Mouse (Mus musculus) small intestine, adult 2 months (tissue): ENCODE data around the gene Dnm1.

ENCODE experiments used
- CTCF ChIP-seq: fragments of 200-500 bp; IDR thresholded peaks from 2 replicates; pipeline ENCODE4 v1.5.1; 2012; ENCODE audit warnings: low read depth, mild to moderate bottlenecking, control low read depth, inconsistent platforms, low read length, moderate library complexity, mixed read lengths; ENCODE audit not compliant: insufficient replicate concordance, insufficient read length; ENCODE audit errors: extremely low read depth
- POLR2A ChIP-seq: fragments of 200-500 bp; IDR thresholded peaks from 2 replicates; pipeline ENCODE4 v1.6.1; 2012; ENCODE audit warnings: low read depth, mild to moderate bottlenecking, control low read depth, inconsistent platforms, low read length, moderate library complexity

DNA sequence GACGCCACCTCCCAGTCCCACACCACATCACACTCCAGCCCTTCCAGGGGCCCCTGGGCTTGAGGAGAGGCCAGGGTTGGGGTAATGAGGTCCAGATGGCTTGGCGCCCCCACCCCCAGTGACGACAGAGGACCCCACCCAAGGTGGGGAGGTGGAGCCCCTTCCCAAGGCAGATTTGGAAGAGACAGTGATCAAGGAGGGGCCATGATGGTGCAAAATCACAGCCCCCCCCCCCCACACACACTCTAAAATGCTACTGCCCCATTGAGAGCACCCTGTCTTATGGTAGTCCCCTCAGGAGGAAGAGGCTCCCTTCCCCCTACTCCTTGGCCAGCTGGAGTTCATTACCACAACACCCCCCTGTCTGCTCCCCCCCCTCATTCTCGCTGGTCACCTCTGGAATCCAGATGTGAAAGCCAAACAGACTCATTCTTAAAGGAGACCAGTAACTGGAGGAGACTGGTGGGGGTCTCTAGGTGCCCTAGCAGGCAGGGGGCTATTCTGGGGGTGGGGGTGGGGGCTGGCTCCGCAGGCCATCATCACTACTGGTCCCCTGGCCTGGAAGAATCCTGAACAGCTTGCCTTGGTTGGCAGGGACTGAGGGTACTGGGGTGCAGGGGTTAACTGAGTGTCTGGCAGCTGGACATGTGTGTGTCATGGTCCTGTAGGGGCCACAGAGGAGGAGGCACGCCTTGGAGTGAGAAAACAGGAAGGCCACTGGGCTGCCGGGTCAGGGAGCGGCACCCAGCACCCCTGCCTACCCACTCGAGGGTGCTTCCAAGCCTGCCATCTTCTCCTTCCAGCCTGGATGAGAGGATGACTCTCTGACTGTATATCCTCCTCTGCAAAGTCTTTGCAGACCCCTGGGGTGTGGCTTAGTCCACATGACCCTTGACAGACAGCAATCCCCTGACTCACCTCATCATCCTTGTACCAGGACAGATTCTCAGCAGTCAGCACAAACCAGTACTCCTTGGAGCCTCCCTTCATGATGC, 33.3 kb downstream of the Dnm1 start:
- no peak for TF ChIP-seq CTCF
- TF ChIP-seq POLR2A: no peak
